12 mouse cellular contexts compared by ENCODE assay signal in genomic region chr14:86445139-86445538, GRCm38 (mm10).
A peak's percentile ranks its signal among the peaks of the same experiment; 100 is the strongest.
DNase-seq lines count a peak whose midpoint lies in the region.
"Had no signal": no experiment of that assay in that cellular context is flagged by ENCODE, and none has a peak within 500 bp of the region (broad histone marks: within the 10 kb centered on the region; RNA-seq: fewer than 3 reads in every experiment).

No protein-coding gene starts in this region.

- intact Hi-C loops in heart, postnatal 25 days (cut with DNase I), result no loop called here

- DNase-seq in heart, adult 11 months, result peak; percentile 86
- no peak for DNase-seq in heart, postnatal 25 days (ENCODE audit: low spot score)
- peak; percentile 30 for DNase-seq in kidney, adult 9 months
- no peak for DNase-seq in kidney, postnatal 14 days
- peak; percentile 13 to 17 for DNase-seq in cerebellum, adult 18-20 months
- DNase-seq in cerebellum, postnatal 25 days, result peak; percentile 21 to 28
- no peak for DNase-seq in right cerebral cortex, postnatal 10 days (ENCODE audit: low spot score in 2 of 2)
- DNase-seq: adrenal gland, postnatal 25 days; gastrocnemius, adult 2 months; layer of hippocampus, adult 9-11 months; right cerebral cortex, adult 18-20 months; thymus, adult 2 months had no signal

Comparison
In these comparisons a context has a peak if more than half of its experiments do, and no peak if none do; other contexts are left out.
1. DNase-seq: peak in heart, adult 11 months (single experiment), kidney, adult 9 months (single experiment), cerebellum, adult 18-20 months (2 of 2) and cerebellum, postnatal 25 days (2 of 2); none in heart, postnatal 25 days (single experiment), kidney, postnatal 14 days (single experiment) and right cerebral cortex, postnatal 10 days (0 of 2).